Mouse (Mus musculus) hindbrain, embryonic 16.5 days (tissue): ENCODE measurements around the gene Rabep1. TPM values are rescaled to one million over a fixed set of nuclear protein-coding genes. Genes with fewer than 3 reads are reported as not detected.

ENCODE experiments used
- ATAC-seq: fragments of 200-750 bp; cut with Nextera tagmentation; 2 replicates; pipeline ENCODE4 v1.8.0; 2017; ENCODE audit warnings: moderate TSS enrichment, moderate library complexity
- H3K27ac ChIP-seq: fragments of 300-500 bp; sonication (generic); 2 replicates; pipeline ENCODE4 v1.5.1; 2014; ENCODE audit warnings: low read depth, mild to moderate bottlenecking, control low read depth, low read length, moderate library complexity
- H3K27me3 ChIP-seq: fragments of 300-500 bp; sonication (generic); replicated peaks from 2 replicates; pipeline ENCODE4 v1.6.1; 2014; ENCODE audit warnings: low read length; ENCODE audit not compliant: control insufficient read depth, insufficient read depth
- H3K36me3 ChIP-seq: fragments of 300-500 bp; sonication (generic); 2 replicates; pipeline ENCODE4 v1.6.1; 2014; ENCODE audit warnings: mild to moderate bottlenecking, low read length, moderate library complexity, mixed read lengths; ENCODE audit not compliant: control insufficient read depth, insufficient read depth
- H3K4me1 ChIP-seq: fragments of 300-500 bp; sonication (generic); 2 replicates; pipeline ENCODE4 v1.6.1; 2014; ENCODE audit warnings: low read depth, low read length; ENCODE audit not compliant: control insufficient read depth, insufficient read depth
- H3K4me2 ChIP-seq: fragments of 300-500 bp; sonication (generic); 2 replicates; pipeline ENCODE4 v1.6.1; 2014; ENCODE audit warnings: mild to moderate bottlenecking, low read length, control low read depth, moderate library complexity
- H3K4me3 ChIP-seq: fragments of 300-500 bp; sonication (generic); 2 replicates; pipeline ENCODE4 v1.5.1; 2014; ENCODE audit warnings: mild to moderate bottlenecking, low read length, control low read depth, moderate library complexity
- H3K9ac ChIP-seq: fragments of 300-500 bp; sonication (generic); 2 replicates; pipeline ENCODE4 v1.6.1; 2014; ENCODE audit warnings: low read depth, mild to moderate bottlenecking, control low read depth, low read length, moderate library complexity
- H3K9me3 ChIP-seq: fragments of 300-500 bp; sonication (generic); 2 replicates; pipeline ENCODE4 v1.6.1; 2014; ENCODE audit warnings: mild to moderate bottlenecking, low read length, moderate library complexity; ENCODE audit not compliant: control insufficient read depth
- WGBS: fragments of 180-500 bp; shearing (Covaris S2); extraction: QIAGEN DNeasy Blood & Tissue Kit; methylation state at CpG from one replicate; pipeline ENCODE4 v1.1.7; 2014; 5-methylcytosine and 5-hydroxymethylcytosine counted together
- polyA plus RNA-seq: library from polyadenylated mRNA; unstranded; fragments of >200 nt; fragmentation: Nextera tagmentation; extraction: Ambion mirVana; gene quantifications from 2 replicates; pipeline ENCODE4 v1.2.1, GENCODE M21; 2015

The Rabep1 gene
- polyA plus RNA-seq, 1 experiment from 2014 or later: 88.1 TPM

DNA sequence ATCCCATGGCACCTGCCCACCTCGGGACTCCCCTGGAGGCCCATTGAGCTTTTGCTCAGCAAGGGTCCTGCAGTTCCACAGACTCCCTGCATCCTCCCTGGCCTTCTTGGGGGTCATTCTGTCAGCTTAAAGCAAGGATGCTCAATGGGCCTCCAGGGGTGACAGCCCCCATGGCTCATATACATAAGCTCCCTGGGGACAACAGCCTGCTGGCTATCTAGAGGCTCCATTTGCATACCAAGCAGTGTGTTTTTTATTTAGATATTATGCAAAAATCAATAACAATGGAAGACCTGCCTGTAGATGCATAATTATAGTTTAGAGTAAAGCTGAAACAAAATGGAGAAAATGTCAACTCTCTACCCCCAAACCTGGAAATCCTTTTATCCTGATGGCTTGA lies 35.6 kb upstream of the Rabep1 start:
- 17% methylated on average over 1 of the region's 1 CpGs for WGBS
- Histone ChIP-seq H3K9me3 (no peaks in the 10 kb centered on the region), H3K9ac (no peak overlapping the region), H3K36me3 (no peaks in the 10 kb centered on the region), H3K4me1 (no peaks in the 10 kb centered on the region), H3K4me2 (no peak overlapping the region), H3K27ac (no peak overlapping the region), H3K4me3 (no peak overlapping the region), H3K27me3 (no peaks in the 10 kb centered on the region)
- no peak for ATAC-seq

DNA sequence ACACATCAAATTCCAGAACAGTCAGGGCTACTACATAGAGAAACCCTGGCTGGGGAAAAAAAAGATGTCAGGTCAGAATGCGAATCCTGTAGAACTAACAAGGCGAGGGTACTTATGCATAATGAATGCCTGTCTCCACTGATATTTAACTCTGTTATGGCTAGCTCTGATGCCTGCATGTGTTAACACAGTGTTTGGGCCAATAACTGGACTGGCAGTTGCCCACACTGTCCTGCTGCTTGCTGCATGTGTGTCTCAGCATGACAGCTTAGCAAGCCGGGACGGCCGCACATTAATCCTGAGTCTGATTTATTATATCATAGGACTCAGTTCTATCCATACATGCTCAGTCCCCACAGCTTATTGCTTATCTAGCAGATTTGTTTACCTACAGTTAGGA lies 33.5 kb upstream of the Rabep1 start:
- Histone ChIP-seq H3K4me2 (no peak overlapping the region), H3K9ac (no peak overlapping the region), H3K27me3 (no peaks in the 10 kb centered on the region), H3K27ac (no peak overlapping the region), H3K4me3 (no peak overlapping the region), H3K4me1 (no peaks in the 10 kb centered on the region), H3K36me3 (no peaks in the 10 kb centered on the region), H3K9me3 (no peaks in the 10 kb centered on the region)
- WGBS: 84% methylated on average over 5 of the region's 5 CpGs
- no peak for ATAC-seq

DNA sequence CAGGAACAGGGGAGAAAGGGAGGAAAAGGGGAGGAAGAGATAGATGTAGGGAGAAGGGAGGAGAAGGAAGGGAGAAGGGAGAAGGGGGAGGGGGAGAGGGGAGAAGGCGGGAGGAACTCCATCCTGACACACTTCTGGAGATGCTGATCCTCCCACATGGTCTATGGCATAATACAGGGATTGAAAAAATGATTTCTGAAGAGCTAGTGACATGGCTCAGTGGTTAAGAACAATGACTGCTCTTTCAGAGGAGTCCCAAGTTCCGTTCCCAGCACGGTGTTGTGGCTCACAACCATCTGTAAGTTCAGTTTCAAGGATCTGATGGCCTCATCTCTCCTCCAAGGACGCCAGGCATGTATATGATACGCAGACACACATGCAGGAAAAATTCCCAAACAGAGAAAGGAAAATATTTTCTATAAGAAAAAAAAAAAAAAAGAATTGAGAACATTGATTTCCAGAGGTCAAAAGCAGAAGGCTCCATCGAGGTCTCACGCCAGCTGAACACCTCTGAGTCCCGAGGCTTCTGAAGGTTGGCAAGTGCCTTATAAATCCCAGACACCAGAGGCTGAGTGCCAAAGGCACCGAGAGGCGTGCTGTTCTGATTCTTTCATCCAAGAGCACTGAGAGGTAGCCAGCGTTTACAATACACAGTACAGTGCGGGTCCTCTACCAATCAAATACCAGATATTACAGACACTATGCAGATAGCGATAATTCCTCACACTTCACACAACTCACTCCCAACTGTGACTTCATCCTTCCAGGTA lies 32.9 kb upstream of the Rabep1 start:
- Histone ChIP-seq H3K9me3 (no peaks in the 10 kb centered on the region), H3K27ac (no peak overlapping the region), H3K4me2 (no peak overlapping the region), H3K9ac (no peak overlapping the region), H3K36me3 (no peaks in the 10 kb centered on the region), H3K4me1 (no peaks in the 10 kb centered on the region), H3K27me3 (no peaks in the 10 kb centered on the region), H3K4me3 (no peak overlapping the region)
- 66% methylated on average over 13 of the region's 13 CpGs for WGBS
- ATAC-seq: no peak

- H3K9ac ChIP-seq: no peak within 1 kb of the TSS
- 88% methylated on average over 7 of the region's 7 CpGs for WGBS
- no peaks in the 10 kb centered on the region for H3K9me3 ChIP-seq
- H3K27ac ChIP-seq: no peak within 1 kb of the TSS
- ATAC-seq: no peak
- no peaks in the 10 kb centered on the region for H3K36me3 ChIP-seq
- no peak within 1 kb of the TSS for H3K4me3 ChIP-seq
- H3K4me1 ChIP-seq: no peaks in the 10 kb centered on the region
- no peak within 1 kb of the TSS for H3K4me2 ChIP-seq
- no peaks in the 10 kb centered on the region for H3K27me3 ChIP-seq
These were observed 32.2 kb upstream of the Rabep1 start, which contains the start of gene Scimp for GRCm38 (mm10) chr11:70812365-70812764. TSS of gene Scimp (minus strand) at chr11:70812586.

GRCm38 (mm10) chr11:70815071-70815470 lies 29.5 kb upstream of the Rabep1 start:
- H3K4me3 ChIP-seq: no peak overlapping the region
- WGBS: 86% methylated on average over 8 of the region's 8 CpGs
- no peaks in the 10 kb centered on the region for H3K9me3 ChIP-seq
- H3K4me1 ChIP-seq: no peaks in the 10 kb centered on the region
- H3K4me2 ChIP-seq: no peak overlapping the region
- H3K27ac ChIP-seq: no peak overlapping the region
- no peaks in the 10 kb centered on the region for H3K27me3 ChIP-seq
- no peak for ATAC-seq
- no peak overlapping the region for H3K9ac ChIP-seq
- no peaks in the 10 kb centered on the region for H3K36me3 ChIP-seq

GRCm38 (mm10) chr11:70815498-70816078 lies 29.0 kb upstream of the Rabep1 start:
- no peak overlapping the region for H3K9ac ChIP-seq
- H3K36me3 ChIP-seq: no peaks in the 10 kb centered on the region
- no peaks in the 10 kb centered on the region for H3K9me3 ChIP-seq
- no peak overlapping the region for H3K4me3 ChIP-seq
- no peak for ATAC-seq
- H3K27ac ChIP-seq: no peak overlapping the region
- no peaks in the 10 kb centered on the region for H3K4me1 ChIP-seq
- H3K4me2 ChIP-seq: no peak overlapping the region
- H3K27me3 ChIP-seq: no peaks in the 10 kb centered on the region
- 30% methylated on average over 6 of the region's 6 CpGs for WGBS

DNA sequence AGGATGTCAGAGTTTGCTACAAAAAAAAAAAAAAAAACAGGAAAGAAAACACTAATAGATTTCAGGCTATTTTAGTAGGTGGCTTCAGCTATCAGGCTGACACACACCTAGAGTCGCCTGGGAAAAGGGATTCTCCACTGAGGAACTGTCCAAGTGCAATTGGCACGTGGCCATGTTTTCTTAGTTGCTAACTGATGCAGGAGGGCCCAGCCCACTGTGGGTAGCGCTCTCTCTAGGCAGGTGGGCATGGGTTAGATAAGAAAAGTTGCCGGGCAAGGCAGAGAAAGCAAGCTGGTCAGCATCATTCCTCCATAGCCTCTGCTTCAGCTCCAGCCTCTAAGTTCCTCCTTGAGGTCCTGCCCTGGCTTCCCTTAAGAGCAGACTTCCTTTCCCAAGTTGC lies 27.8 kb upstream of the Rabep1 start:
- no peak for ATAC-seq
- no peak overlapping the region for H3K4me3 ChIP-seq
- H3K9ac ChIP-seq: no peak overlapping the region
- 78% methylated on average over 4 of the region's 4 CpGs for WGBS
- H3K36me3 ChIP-seq: no peaks in the 10 kb centered on the region
- no peak overlapping the region for H3K4me2 ChIP-seq
- no peaks in the 10 kb centered on the region for H3K9me3 ChIP-seq
- H3K4me1 ChIP-seq: no peaks in the 10 kb centered on the region
- H3K27ac ChIP-seq: no peak overlapping the region
- no peaks in the 10 kb centered on the region for H3K27me3 ChIP-seq

DNA sequence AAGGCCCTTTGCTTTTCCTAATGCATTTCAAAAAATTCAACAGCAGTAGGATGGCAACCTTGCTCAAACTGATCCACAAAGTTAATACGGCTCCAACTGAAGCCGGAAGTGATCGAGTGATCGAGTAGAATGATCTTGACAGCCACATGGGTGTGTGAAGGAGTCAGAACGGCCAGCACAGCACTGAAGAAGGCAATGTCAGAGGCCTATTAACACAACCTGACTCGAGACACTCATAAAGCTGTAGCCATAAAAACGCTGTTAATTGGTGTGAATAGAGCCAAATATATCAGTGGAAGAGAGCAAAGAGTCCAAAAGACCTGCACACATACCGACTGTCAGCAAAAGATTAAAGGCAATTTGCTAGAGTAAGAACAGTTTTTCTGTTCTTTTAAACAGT lies 24.5 kb upstream of the Rabep1 start:
- ATAC-seq: no peak
- Histone ChIP-seq H3K36me3 (no peaks in the 10 kb centered on the region), H3K4me3 (no peak overlapping the region), H3K4me2 (no peak overlapping the region), H3K27me3 (no peaks in the 10 kb centered on the region), H3K4me1 (no peaks in the 10 kb centered on the region), H3K9me3 (no peaks in the 10 kb centered on the region), H3K9ac (no peak overlapping the region), H3K27ac (no peak overlapping the region)
- 85% methylated on average over 8 of the region's 8 CpGs for WGBS

GRCm38 (mm10) chr11:70821728-70822591 lies 22.6 kb upstream of the Rabep1 start:
- WGBS: 63% methylated on average over 17 of the region's 17 CpGs
- Histone ChIP-seq H3K27me3 (no peaks in the 10 kb centered on the region), H3K9ac (no peak overlapping the region), H3K9me3 (no peaks in the 10 kb centered on the region), H3K4me1 (no peaks in the 10 kb centered on the region), H3K27ac (no peak overlapping the region), H3K36me3 (no peaks in the 10 kb centered on the region), H3K4me2 (no peak overlapping the region), H3K4me3 (no peak overlapping the region)
- no peak for ATAC-seq
